Comparison of ENCODE assay signal across 8 mouse cellular contexts in the genomic region with DNA sequence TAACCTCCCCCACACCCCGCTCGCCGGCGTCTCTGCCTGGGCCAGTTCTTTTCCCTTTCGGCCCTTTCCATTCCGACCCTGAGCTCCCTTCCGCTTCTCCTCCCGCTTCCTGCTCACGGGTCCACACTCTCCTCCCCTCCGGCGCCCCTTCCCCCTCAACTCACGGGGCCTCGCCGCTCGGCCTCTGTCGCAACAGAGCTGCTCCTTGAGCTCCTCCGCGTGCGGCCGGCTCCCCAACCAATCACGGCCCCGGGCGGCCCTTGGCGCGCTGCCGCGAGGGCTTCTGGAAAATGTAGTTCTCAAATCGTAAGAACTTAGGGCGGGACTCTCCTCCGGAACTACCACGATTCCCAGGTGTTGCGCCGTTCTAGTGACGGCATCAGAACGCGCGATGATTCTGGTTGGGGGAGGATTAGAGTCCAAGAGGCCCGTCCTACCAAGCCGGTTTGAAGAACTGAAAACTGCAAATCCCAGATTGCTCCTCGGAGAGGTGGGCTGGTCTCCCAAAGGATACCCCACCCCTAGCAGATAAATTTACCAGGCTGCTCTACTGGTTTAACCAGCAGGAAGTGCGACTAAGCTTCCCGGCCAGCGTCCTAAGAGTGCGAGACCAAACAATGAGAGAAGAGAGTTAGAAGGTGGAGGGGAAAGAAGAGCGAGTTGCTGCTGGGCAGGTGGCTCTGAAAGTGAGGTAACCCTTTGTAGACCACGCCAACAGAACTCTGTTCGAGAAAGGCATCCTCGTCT. TPM values are rescaled to one million over a fixed set of nuclear protein-coding genes. Genes with fewer than 3 reads are reported as not detected.
A peak's percentile ranks its signal among the peaks of the same experiment; 100 is the strongest.
DNase-seq lines count a peak whose midpoint lies in the region; ATAC-seq and TF ChIP-seq lines count a peak whose summit lies in the region.

A gene (minus strand): TSS at position 285 of the 747 bp plus-strand sequence.

- no peak for TF ChIP-seq EP300 in CH12.LX (IDR thresholded peaks at IDR 0.05; ENCODE audit: low read length)

- in situ Hi-C loops in CH12.LX (cut with MboI; ENCODE audit: low pct_ligation_motif_present, low pct_unique_long_range_greater_than_20kb, low sequenced_read_pairs), result no loop called here

- H3K4me3 ChIP-seq in CH12.LX (replicated peaks in 1 of 3; ENCODE audit: low read depth in 2 of 3, low read length in 2 of 3, poor library complexity in 1 of 3), result peak within 1 kb of the TSS; percentile 69 to 91 (median 77)
- peak within 1 kb of the TSS; percentile 78 for H3K4me3 ChIP-seq in forebrain, embryonic 11.5 days (ENCODE audit: low read depth, low read length)
- peak within 1 kb of the TSS; percentile 90 for H3K4me3 ChIP-seq in heart, embryonic 16.5 days (ENCODE audit: low read length)
- H3K4me3 ChIP-seq in liver, embryonic 15.5 days (replicated peaks), result peak within 1 kb of the TSS; percentile 82
- peak within 1 kb of the TSS; percentile 69 for H3K4me3 ChIP-seq in neural tube, embryonic 12.5 days

- H3K4me2 ChIP-seq in CH12.LX (ENCODE audit: insufficient read depth, low read depth, poor library complexity, severe bottlenecking), result peak within 1 kb of the TSS; percentile 98
- peak within 1 kb of the TSS; percentile 86 for H3K4me2 ChIP-seq in forebrain, embryonic 11.5 days (ENCODE audit: low read depth, low read length, severe bottlenecking)
- peak within 1 kb of the TSS; percentile 96 for H3K4me2 ChIP-seq in heart, embryonic 16.5 days (ENCODE audit: low read depth, low read length)
- H3K4me2 ChIP-seq in liver, embryonic 15.5 days, result peak within 1 kb of the TSS; percentile 98
- H3K4me2 ChIP-seq in neural tube, embryonic 12.5 days (replicated peaks), result peak within 1 kb of the TSS; percentile 87

- peak; percentile 97 for ATAC-seq in forebrain, embryonic 11.5 days (replicated peaks; ENCODE audit: low FRiP score)
- ATAC-seq in heart, embryonic 16.5 days (replicated peaks; ENCODE audit: extremely low read depth, insufficient read depth, low FRiP score), result peak; percentile 97
- ATAC-seq in liver, embryonic 15.5 days (ENCODE audit: insufficient read depth), result peak; percentile 96
- peak; percentile 96 for ATAC-seq in neural tube, embryonic 12.5 days (ENCODE audit: low FRiP score, low read depth)

- peaks cover 20% of the 10 kb centered on the region for H3K79me2 ChIP-seq in CH12.LX (replicated peaks; ENCODE audit: control insufficient read depth, extremely low read depth, insufficient read depth, poor library complexity, severe bottlenecking)

- no peaks in the 10 kb centered on the region for H3K27me3 ChIP-seq in CH12.LX (replicated peaks)
- no peaks in the 10 kb centered on the region for H3K27me3 ChIP-seq in forebrain, embryonic 11.5 days (ENCODE audit: control insufficient read depth, insufficient read depth, low read length)
- H3K27me3 ChIP-seq in heart, embryonic 16.5 days (ENCODE audit: control insufficient read depth, insufficient read depth, low read length), result no peaks in the 10 kb centered on the region
- H3K27me3 ChIP-seq in liver, embryonic 15.5 days, result no peaks in the 10 kb centered on the region
- H3K27me3 ChIP-seq in neural tube, embryonic 12.5 days (replicated peaks), result no peaks in the 10 kb centered on the region

- no peak for TF ChIP-seq CTCF in CH12.LX (conservative IDR thresholded peaks at IDR 0.05 in 1 of 2, IDR thresholded peaks at IDR 0.05 in 1 of 2; ENCODE audit: low read depth in 2 of 2, low read length in 2 of 2)

- peak; percentile 100 for DNase-seq in CH12.LX (ENCODE audit: extremely low read depth)
- peak; percentile 100 for DNase-seq in c-Kit-positive CD71-positive TER-119-negative erythroid progenitor cells, embryonic 14.5 days (ENCODE audit: low read depth)
- peak; percentile 99 for DNase-seq in forebrain, embryonic 11.5 days (ENCODE audit: low spot score)
- peak; percentile 100 for DNase-seq in kidney, postnatal 36 days
- peak; percentile 100 for DNase-seq in telencephalon, adult 2 months (ENCODE audit: low read depth, low spot score)

- peak within 1 kb of the TSS; percentile 45 for H3K27ac ChIP-seq in CH12.LX (ENCODE audit: insufficient read depth, low read depth)
- peak within 1 kb of the TSS; percentile 68 for H3K27ac ChIP-seq in forebrain, embryonic 11.5 days (ENCODE audit: low read depth, low read length)
- H3K27ac ChIP-seq in heart, embryonic 16.5 days (ENCODE audit: low read length), result peak within 1 kb of the TSS; percentile 87
- H3K27ac ChIP-seq in liver, embryonic 15.5 days (replicated peaks), result peak within 1 kb of the TSS; percentile 76
- no peak within 1 kb of the TSS for H3K27ac ChIP-seq in neural tube, embryonic 12.5 days

- TF ChIP-seq RAD21 in CH12.LX (IDR thresholded peaks at IDR 0.05; ENCODE audit: low read depth, low read length), result no peak

- peaks cover 0 to 31% of the 10 kb centered on the region in 2 experiments; a peak in 3 of 4 replicates for H3K4me1 ChIP-seq in CH12.LX (ENCODE audit: control insufficient read depth in 1 of 2, insufficient read depth in 2 of 2)
- H3K4me1 ChIP-seq in forebrain, embryonic 11.5 days (replicated peaks; ENCODE audit: control insufficient read depth, insufficient read depth, low read length), result peaks cover 5% of the 10 kb centered on the region
- H3K4me1 ChIP-seq in heart, embryonic 16.5 days (ENCODE audit: control insufficient read depth, insufficient read depth, low read length), result peaks cover 15% of the 10 kb centered on the region
- H3K4me1 ChIP-seq in liver, embryonic 15.5 days (replicated peaks), result peaks cover 26% of the 10 kb centered on the region
- peaks cover 16% of the 10 kb centered on the region for H3K4me1 ChIP-seq in neural tube, embryonic 12.5 days

- TF ChIP-seq POLR2A in CH12.LX (IDR thresholded peaks at IDR 0.05; ENCODE audit: low read depth, low read length), result peak; percentile 87

- under 1% methylated on average over 48 of the region's 48 CpGs for whole genome bisulfite sequencing in forebrain, embryonic 11.5 days
- WGBS in heart, embryonic 16.5 days, result under 1% methylated on average over 48 of the region's 48 CpGs
- WGBS in liver, embryonic 15.5 days (ENCODE audit: insufficient replicate concordance), result under 1% methylated on average over 48 of the region's 48 CpGs
- under 1% methylated on average over 48 of the region's 48 CpGs for WGBS in neural tube, embryonic 12.5 days

- H3K36me3 ChIP-seq in CH12.LX (replicated peaks in 1 of 2; ENCODE audit: control insufficient read depth in 1 of 2, insufficient read depth in 1 of 2, low read length in 1 of 2), result peaks cover 30 to 34% of the 10 kb centered on the region in 2 experiments
- H3K36me3 ChIP-seq in forebrain, embryonic 11.5 days (ENCODE audit: control insufficient read depth, insufficient read depth, low read length), result peaks cover 11% of the 10 kb centered on the region; the same call in 1 of the 2 replicates
- peaks cover 17% of the 10 kb centered on the region for H3K36me3 ChIP-seq in heart, embryonic 16.5 days (ENCODE audit: control insufficient read depth, insufficient read depth)
- H3K36me3 ChIP-seq in liver, embryonic 15.5 days (replicated peaks), result peaks cover 28% of the 10 kb centered on the region
- peaks cover 29% of the 10 kb centered on the region for H3K36me3 ChIP-seq in neural tube, embryonic 12.5 days

- no peaks in the 10 kb centered on the region for H3K9me3 ChIP-seq in CH12.LX (replicated peaks; ENCODE audit: low read length)
- no peaks in the 10 kb centered on the region for H3K9me3 ChIP-seq in forebrain, embryonic 11.5 days (ENCODE audit: control insufficient read depth, low read length)
- no peaks in the 10 kb centered on the region for H3K9me3 ChIP-seq in heart, embryonic 16.5 days (replicated peaks; ENCODE audit: control insufficient read depth, low read length)
- H3K9me3 ChIP-seq in liver, embryonic 15.5 days (replicated peaks), result no peaks in the 10 kb centered on the region
- no peaks in the 10 kb centered on the region for H3K9me3 ChIP-seq in neural tube, embryonic 12.5 days

- H3K9ac ChIP-seq in CH12.LX (ENCODE audit: insufficient read depth, low read depth), result peak within 1 kb of the TSS; percentile 77
- H3K9ac ChIP-seq in forebrain, embryonic 11.5 days (ENCODE audit: low read length), result peak within 1 kb of the TSS; percentile 87
- peak within 1 kb of the TSS; percentile 92 for H3K9ac ChIP-seq in heart, embryonic 16.5 days (ENCODE audit: low read length)
- peak within 1 kb of the TSS; percentile 84 for H3K9ac ChIP-seq in liver, embryonic 15.5 days
- peak within 1 kb of the TSS; percentile 78 for H3K9ac ChIP-seq in neural tube, embryonic 12.5 days

- dilution Hi-C loops in CH12.LX (cut with MboI; ENCODE audit: extremely low pct_ligation_motif_present, extremely low pct_unique_long_range_greater_than_20kb, low sequenced_read_pairs), result no loop called here

TF ChIP-seq in CH12.LX, 34 proteins besides CTCF, POLR2A, EP300 and RAD21 (continues in another document):
- no peak for TF ChIP-seq CHD1 (IDR thresholded peaks at IDR 0.05; ENCODE audit: low read depth, low read length)
- TF ChIP-seq JUND (conservative IDR thresholded peaks at IDR 0.05; ENCODE audit: low read depth, low read length), result no peak
- peak; percentile 51; the same call in 1 of the 2 replicates for TF ChIP-seq MAZ (IDR thresholded peaks at IDR 0.05; ENCODE audit: low read depth, low read length)
- TF ChIP-seq ZC3H11A (IDR thresholded peaks at IDR 0.05; ENCODE audit: low read depth, low read length), result no peak
- no peak for TF ChIP-seq MAFK (IDR thresholded peaks at IDR 0.05; ENCODE audit: insufficient replicate concordance, low read length)
- TF ChIP-seq ZNF384 (IDR thresholded peaks at IDR 0.05; ENCODE audit: low read depth, low read length), result no peak
- peak; percentile 90 for TF ChIP-seq MXI1 (IDR thresholded peaks at IDR 0.05; ENCODE audit: low read depth, low read length)
- TF ChIP-seq KAT2A (IDR thresholded peaks at IDR 0.05; ENCODE audit: insufficient replicate concordance, low read length), result peak; percentile 99
- no peak for TF ChIP-seq JUN (IDR thresholded peaks at IDR 0.05; ENCODE audit: insufficient read depth, low read depth, low read length)
- no peak for TF ChIP-seq USF2 (conservative IDR thresholded peaks at IDR 0.05; ENCODE audit: low read depth, low read length)
- peak; percentile 69; the same call in 1 of the 2 replicates for TF ChIP-seq MEF2A (IDR thresholded peaks at IDR 0.05; ENCODE audit: borderline replicate concordance, low read depth, low read length)
- peak; percentile 65 for TF ChIP-seq BHLHE40 (IDR thresholded peaks at IDR 0.05; ENCODE audit: low read depth, low read length)
- TF ChIP-seq UBTF (IDR thresholded peaks at IDR 0.05; ENCODE audit: low read depth, low read length), result no peak
- peak; percentile 85 for TF ChIP-seq ZMIZ1 (IDR thresholded peaks at IDR 0.05; ENCODE audit: low read depth, low read length)
- peak; percentile 69 for TF ChIP-seq NELFE (IDR thresholded peaks at IDR 0.05; ENCODE audit: low read depth, low read length)

RNA-seq across cellular contexts. Expression of the gene that starts here (rescaled TPM):
- total RNA-seq in CH12.LX (2012; rRNA removed) (118 and 152 TPM in 2 replicates), CH12.LX (2014; rRNA removed) (162 and 169 TPM in 2 replicates)
- 160 and 162 TPM in 2 replicates for polyA plus RNA-seq in CH12.LX (2012; ENCODE audit: insufficient read length, low read depth)
- polyA plus RNA-seq in forebrain, embryonic 11.5 days (2014; fragmentation: Nextera tagmentation; extraction: Ambion mirVana), result 153 and 165 TPM in 2 replicates
- polyA plus RNA-seq in heart, embryonic 16.5 days (2015; fragmentation: Nextera tagmentation; extraction: Ambion mirVana), result 68.1 and 72.6 TPM in 2 replicates
- polyA plus RNA-seq in liver, embryonic 15.5 days (2015; fragmentation: Nextera tagmentation; extraction: Ambion mirVana), result 43.2 and 44.4 TPM in 2 replicates
- 114 and 123 TPM in 2 replicates for polyA plus RNA-seq in neural tube, embryonic 12.5 days (2016; fragmentation: Nextera tagmentation; extraction: Ambion mirVana)
